Mouse (Mus musculus): ENCODE results near the gene Ankrd6. TPM values are rescaled to one million over a fixed set of nuclear protein-coding genes. Genes with fewer than 3 reads are reported as not detected.

The Ankrd6 gene
- polyA plus RNA-seq, 1 experiment from 2014 or later, result 0.67 TPM

DNA sequence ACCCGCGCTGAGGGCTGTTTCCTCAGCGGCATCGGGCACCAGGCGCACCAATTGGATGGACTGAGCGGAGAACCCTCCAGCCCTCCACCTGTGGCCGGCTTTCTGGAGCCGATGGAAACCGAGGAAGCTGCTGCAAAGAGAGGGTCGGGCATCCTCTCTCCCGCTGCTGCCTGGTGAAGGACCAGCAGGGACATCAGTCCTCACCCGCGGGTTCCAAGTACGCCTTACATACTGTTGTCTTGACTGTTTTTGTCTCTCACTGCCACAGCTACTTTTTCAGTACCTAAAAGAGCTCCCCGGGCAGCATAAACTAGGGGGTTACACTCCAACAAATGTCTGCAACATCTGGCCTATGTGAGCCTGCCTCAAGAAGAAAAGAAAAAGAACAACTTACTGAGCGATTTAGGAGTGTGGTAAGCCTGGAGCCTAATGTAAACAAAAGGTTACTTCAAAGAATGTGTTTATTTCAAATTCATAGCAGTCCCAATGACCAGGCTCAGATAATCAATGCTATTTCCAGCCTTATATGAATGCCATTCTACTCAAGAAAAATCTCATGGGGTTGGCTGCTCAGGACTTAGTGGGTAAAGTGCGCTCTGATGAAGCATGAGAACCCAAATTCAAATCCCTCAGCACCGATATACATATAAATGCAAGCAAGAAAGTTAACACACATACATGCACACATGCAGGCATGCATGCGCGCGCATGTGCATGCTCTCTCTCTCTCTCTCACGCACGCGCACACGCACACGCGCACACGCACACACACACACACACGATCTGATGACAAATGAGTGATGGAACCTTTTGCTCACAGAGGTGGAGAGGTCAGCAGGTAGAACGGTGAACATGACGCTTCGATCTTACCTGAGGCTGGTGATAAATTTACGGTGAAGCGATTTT lies 647 bp upstream of the Ankrd6 start:
- no peak overlapping the region for H3K27ac ChIP-seq
- no peaks in the 10 kb centered on the region for H3K9me3 ChIP-seq (replicated peaks)
- WGBS (ENCODE audit: insufficient replicate concordance), result 8% methylated on average over 34 of the region's 34 CpGs
- peak overlapping the region; percentile 82 for H3K4me2 ChIP-seq
- peaks cover 20% of the 10 kb centered on the region for H3K4me1 ChIP-seq (replicated peaks)
- H3K27me3 ChIP-seq, result peaks cover 78% of the 10 kb centered on the region
- H3K9ac ChIP-seq, result peak overlapping the region; percentile 66; the same call in 1 of the 2 replicates
- no peaks in the 10 kb centered on the region for H3K36me3 ChIP-seq
- peak overlapping the region; percentile 64 for H3K4me3 ChIP-seq (replicated peaks)
- DNase-seq, result no peak
- ATAC-seq (ENCODE audit: low read depth), result peak; percentile 24

DNA sequence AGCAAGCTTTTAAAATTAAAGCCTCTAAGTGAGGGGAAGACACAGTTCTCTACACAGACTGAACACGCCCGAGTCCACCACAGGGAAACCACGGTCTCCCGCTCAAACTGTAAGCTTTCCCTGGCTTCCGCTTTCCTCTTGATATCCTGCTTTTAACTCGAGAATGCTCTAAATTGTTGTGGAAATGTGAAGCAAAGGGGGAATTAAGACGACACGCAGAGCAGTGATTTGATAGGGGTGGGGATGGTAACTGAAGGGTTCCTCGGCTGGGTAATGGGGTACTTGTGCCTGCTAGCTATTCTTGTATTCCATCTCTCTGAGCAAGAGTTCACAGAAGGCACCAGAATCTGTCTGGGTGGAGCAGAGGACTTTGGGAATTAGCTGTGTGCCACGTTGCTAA lies 1.9 kb downstream of the Ankrd6 start:
- Histone ChIP-seq H3K36me3 (no peaks in the 10 kb centered on the region), H3K9ac (no peak overlapping the region), H3K27ac (no peak overlapping the region), H3K4me3 (replicated peaks) (no peak overlapping the region), H3K27me3 (peaks cover 67% of the 10 kb centered on the region), H3K4me1 (replicated peaks) (peaks cover 20% of the 10 kb centered on the region), H3K4me2 (no peak overlapping the region), H3K9me3 (replicated peaks) (no peaks in the 10 kb centered on the region)
- ATAC-seq (ENCODE audit: low read depth) (no peak), DNase-seq (no peak)
- WGBS (ENCODE audit: insufficient replicate concordance), result 31% methylated on average over 10 of the region's 10 CpGs

- H3K4me1 ChIP-seq (replicated peaks), result peaks cover 20% of the 10 kb centered on the region
- WGBS (ENCODE audit: insufficient replicate concordance), result 39% methylated on average over 4 of the region's 4 CpGs
- H3K9ac ChIP-seq, result no peak overlapping the region
- H3K9me3 ChIP-seq (replicated peaks), result no peaks in the 10 kb centered on the region
- DNase-seq (no peak), ATAC-seq (ENCODE audit: low read depth) (no peak)
- H3K4me2 ChIP-seq, result no peak overlapping the region
- H3K4me3 ChIP-seq (replicated peaks), result no peak overlapping the region
- H3K36me3 ChIP-seq, result no peaks in the 10 kb centered on the region
- peaks cover 57% of the 10 kb centered on the region for H3K27me3 ChIP-seq
- H3K27ac ChIP-seq, result no peak overlapping the region
Measured at GRCm38 (mm10) chr4:32947631-32948030, 3.0 kb downstream of the Ankrd6 start.

- DNase-seq (no peak), ATAC-seq (ENCODE audit: low read depth) (no peak)
- Histone ChIP-seq H3K4me1 (replicated peaks) (no peaks in the 10 kb centered on the region), H3K9ac (no peak overlapping the region), H3K4me3 (replicated peaks) (no peak overlapping the region), H3K27me3 (peaks cover 5% of the 10 kb centered on the region; the same call in 1 of the 2 replicates), H3K36me3 (no peaks in the 10 kb centered on the region), H3K9me3 (replicated peaks) (no peaks in the 10 kb centered on the region), H3K27ac (no peak overlapping the region), H3K4me2 (no peak overlapping the region)
- WGBS (ENCODE audit: insufficient replicate concordance), result 50% methylated on average over 4 of the region's 4 CpGs
Measured at GRCm38 (mm10) chr4:32940984-32941383, 9.7 kb downstream of the Ankrd6 start.

- no peak for DNase-seq
- Histone ChIP-seq H3K4me1 (replicated peaks) (no peaks in the 10 kb centered on the region), H3K36me3 (no peaks in the 10 kb centered on the region), H3K9me3 (replicated peaks) (no peaks in the 10 kb centered on the region), H3K27me3 (peaks cover 5% of the 10 kb centered on the region; the same call in 1 of the 2 replicates), H3K27ac (no peak overlapping the region), H3K9ac (no peak overlapping the region), H3K4me2 (no peak overlapping the region), H3K4me3 (replicated peaks) (no peak overlapping the region)
- ATAC-seq (ENCODE audit: low read depth), result no peak
- 69% methylated on average over 5 of the region's 5 CpGs for WGBS (ENCODE audit: insufficient replicate concordance)
Measured at GRCm38 (mm10) chr4:32939964-32940363, 10.7 kb downstream of the Ankrd6 start.

DNA sequence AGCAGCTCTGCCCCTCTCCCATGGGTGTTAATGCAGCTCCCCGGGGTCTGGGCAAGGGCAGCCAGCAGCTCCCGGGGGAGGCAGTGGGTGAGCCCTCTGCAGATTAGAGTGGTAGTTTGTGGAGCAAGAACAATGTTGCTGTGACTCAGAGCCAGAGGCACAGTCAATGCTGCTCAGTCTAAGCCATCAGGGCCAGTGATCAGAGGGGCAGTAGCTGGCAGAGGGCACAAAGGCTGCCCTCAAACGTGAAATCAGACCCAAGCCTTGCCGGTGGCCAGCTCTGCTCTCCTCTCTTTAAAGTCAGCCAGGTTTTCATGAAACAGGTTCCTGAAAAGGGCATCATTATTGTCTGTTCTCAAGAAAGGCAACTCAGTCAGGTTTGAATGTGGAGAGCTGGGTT lies 11.1 kb downstream of the Ankrd6 start:
- DNase-seq (no peak), ATAC-seq (ENCODE audit: low read depth) (no peak)
- 52% methylated on average over 4 of the region's 4 CpGs for WGBS (ENCODE audit: insufficient replicate concordance)

GRCm38 (mm10) chr4:32936762-32937341 lies 13.8 kb downstream of the Ankrd6 start:
- peaks cover 5% of the 10 kb centered on the region; the same call in 1 of the 2 replicates for H3K27me3 ChIP-seq
- no peaks in the 10 kb centered on the region for H3K4me1 ChIP-seq (replicated peaks)
- no peak overlapping the region for H3K9ac ChIP-seq
- ATAC-seq (ENCODE audit: low read depth), result no peak
- no peak overlapping the region for H3K4me2 ChIP-seq
- H3K27ac ChIP-seq, result no peak overlapping the region
- H3K4me3 ChIP-seq (replicated peaks), result no peak overlapping the region
- WGBS (ENCODE audit: insufficient replicate concordance), result 26% methylated on average over 9 of the region's 9 CpGs
- H3K9me3 ChIP-seq (replicated peaks), result no peaks in the 10 kb centered on the region
- no peak for DNase-seq
- no peaks in the 10 kb centered on the region for H3K36me3 ChIP-seq

More for the DNA sequence above, 11.1 kb downstream of the Ankrd6 start:
- Histone ChIP-seq H3K27me3 (peaks cover 5% of the 10 kb centered on the region; the same call in 1 of the 2 replicates), H3K4me2 (no peak overlapping the region), H3K9ac (no peak overlapping the region), H3K4me1 (replicated peaks) (no peaks in the 10 kb centered on the region), H3K36me3 (no peaks in the 10 kb centered on the region), H3K27ac (no peak overlapping the region), H3K9me3 (replicated peaks) (no peaks in the 10 kb centered on the region), H3K4me3 (replicated peaks) (no peak overlapping the region)

GRCm38 (mm10) chr4:32932056-32932455 lies 18.6 kb downstream of the Ankrd6 start:
- no peak overlapping the region for H3K27ac ChIP-seq
- H3K9ac ChIP-seq, result no peak overlapping the region
- no peak overlapping the region for H3K4me3 ChIP-seq (replicated peaks)
- no peak overlapping the region for H3K4me2 ChIP-seq
- H3K36me3 ChIP-seq, result no peaks in the 10 kb centered on the region
- no peaks in the 10 kb centered on the region for H3K4me1 ChIP-seq (replicated peaks)
- no peaks in the 10 kb centered on the region for H3K27me3 ChIP-seq
- H3K9me3 ChIP-seq (replicated peaks), result no peaks in the 10 kb centered on the region
- DNase-seq (no peak), ATAC-seq (ENCODE audit: low read depth) (no peak)
- 50% methylated on average over 9 of the region's 9 CpGs for WGBS (ENCODE audit: insufficient replicate concordance)

- Histone ChIP-seq H3K4me3 (replicated peaks) (no peak overlapping the region), H3K36me3 (no peaks in the 10 kb centered on the region), H3K9me3 (replicated peaks) (no peaks in the 10 kb centered on the region), H3K27me3 (no peaks in the 10 kb centered on the region), H3K4me1 (replicated peaks) (no peaks in the 10 kb centered on the region), H3K9ac (no peak overlapping the region), H3K4me2 (no peak overlapping the region), H3K27ac (no peak overlapping the region)
- DNase-seq, result no peak
- no peak for ATAC-seq (ENCODE audit: low read depth)
- WGBS (ENCODE audit: insufficient replicate concordance), result 75% methylated on average over 5 of the region's 5 CpGs
Measured at GRCm38 (mm10) chr4:32929750-32930149, 20.9 kb downstream of the Ankrd6 start.

GRCm38 (mm10) chr4:32928692-32929448 lies 21.8 kb downstream of the Ankrd6 start:
- Histone ChIP-seq H3K4me3 (replicated peaks) (no peak overlapping the region), H3K4me1 (replicated peaks) (no peaks in the 10 kb centered on the region), H3K9me3 (replicated peaks) (no peaks in the 10 kb centered on the region), H3K27me3 (peaks cover 3% of the 10 kb centered on the region; the same call in 1 of the 2 replicates), H3K27ac (no peak overlapping the region), H3K4me2 (no peak overlapping the region), H3K9ac (no peak overlapping the region), H3K36me3 (no peaks in the 10 kb centered on the region)
- ATAC-seq (ENCODE audit: low read depth), result no peak
- DNase-seq, result no peak
- WGBS (ENCODE audit: insufficient replicate concordance), result 89% methylated on average over 13 of the region's 13 CpGs

DNA sequence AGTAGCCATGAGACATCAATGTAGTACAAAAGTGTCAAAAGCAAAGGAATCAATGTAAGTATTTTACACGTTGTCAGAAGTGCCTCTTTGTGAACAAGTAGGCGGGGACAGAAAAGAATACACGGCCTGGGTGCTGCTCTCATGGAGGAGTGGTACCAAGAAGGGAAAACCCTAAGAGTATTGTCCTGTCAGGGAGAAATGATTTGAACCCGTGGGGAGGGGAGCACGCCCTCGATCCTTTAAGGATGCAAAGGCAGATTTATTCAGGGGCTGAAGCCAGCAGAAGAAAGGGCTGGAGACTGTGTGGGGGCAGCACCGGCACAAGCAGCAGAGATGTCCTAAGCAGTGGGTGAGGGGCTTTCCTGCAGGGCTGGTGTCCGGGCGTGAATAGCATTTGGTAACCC lies 26.7 kb downstream of the Ankrd6 start:
- Histone ChIP-seq H3K4me1 (replicated peaks) (no peaks in the 10 kb centered on the region), H3K9ac (no peak overlapping the region), H3K4me2 (no peak overlapping the region), H3K27me3 (peaks cover 19% of the 10 kb centered on the region), H3K36me3 (no peaks in the 10 kb centered on the region), H3K4me3 (replicated peaks) (no peak overlapping the region), H3K27ac (no peak overlapping the region), H3K9me3 (replicated peaks) (no peaks in the 10 kb centered on the region)
- ATAC-seq (ENCODE audit: low read depth) (no peak), DNase-seq (no peak)
- 43% methylated on average over 9 of the region's 9 CpGs for WGBS (ENCODE audit: insufficient replicate concordance)

Data from liver, embryonic 13.5 days (tissue).